Mouse (Mus musculus) olfactory bulb, adult 2 months (tissue): Measurements from ENCODE around the gene Gripap1.

Experiments used
- CTCF ChIP-seq: fragments of 200-500 bp; IDR thresholded peaks from 2 replicates; pipeline ENCODE4 v1.5.1; 2012; ENCODE audit warnings: low read depth, mild to moderate bottlenecking, low read length, moderate library complexity; ENCODE audit not compliant: insufficient read depth
- POLR2A ChIP-seq: fragments of 200-500 bp; IDR thresholded peaks from 2 replicates; pipeline ENCODE4 v1.6.1; 2012; ENCODE audit warnings: mild to moderate bottlenecking, low read depth, low read length, moderate library complexity; ENCODE audit not compliant: insufficient read depth

GRCm38 (mm10) chrX:7841163-7842162, 51.9 kb downstream of the Gripap1 start, which contains the start of gene Otud5:
- TF ChIP-seq CTCF (no peak), POLR2A (no peak)
